Comparison of ENCODE assay signal across 11 mouse cellular contexts in genomic region chr16:94059820-94060219, GRCm38 (mm10). TPM values are rescaled to one million over a fixed set of nuclear protein-coding genes. Genes with fewer than 3 reads are reported as not detected.
DNase-seq lines count a peak whose midpoint lies in the region; ATAC-seq lines count a peak whose summit lies in the region.
"Had no signal": no experiment of that assay in that cellular context is flagged by ENCODE, and none has a peak within 500 bp of the region (broad histone marks: within the 10 kb centered on the region; RNA-seq: fewer than 3 reads in every experiment).

No protein-coding gene starts in this region.

- H3K36me3 ChIP-seq in intestine, embryonic 15.5 days = no peaks in the 10 kb centered on the region
- H3K36me3 ChIP-seq in intestine, embryonic 16.5 days (ENCODE audit: control insufficient read depth, insufficient read depth, low read length) = no peaks in the 10 kb centered on the region
- no peaks in the 10 kb centered on the region for H3K36me3 ChIP-seq in limb, embryonic 13.5 days
- H3K36me3 ChIP-seq: G1E had no signal

- H3K9me3 ChIP-seq in intestine, embryonic 15.5 days = no peaks in the 10 kb centered on the region
- H3K9me3 ChIP-seq in intestine, embryonic 16.5 days (ENCODE audit: control insufficient read depth, low read length) = no peaks in the 10 kb centered on the region
- H3K9me3 ChIP-seq in limb, embryonic 13.5 days = peaks cover 10% of the 10 kb centered on the region; the same call in 1 of the 2 replicates
- H3K9me3 ChIP-seq: G1E had no signal

- no peak overlapping the region for H3K4me3 ChIP-seq in intestine, embryonic 15.5 days (replicated peaks)
- H3K4me3 ChIP-seq in intestine, embryonic 16.5 days (ENCODE audit: low read length) = no peak overlapping the region
- no peak overlapping the region for H3K4me3 ChIP-seq in limb, embryonic 13.5 days

- no peak for ATAC-seq in intestine, embryonic 15.5 days
- no peak for ATAC-seq in intestine, embryonic 16.5 days
- ATAC-seq in limb, embryonic 13.5 days (ENCODE audit: low FRiP score, low read depth) = peak; percentile 71
- no peak for ATAC-seq in frontal cortex, adult (ENCODE audit: low TSS enrichment)

- no peaks in the 10 kb centered on the region for H3K27me3 ChIP-seq in intestine, embryonic 15.5 days (replicated peaks)
- no peaks in the 10 kb centered on the region for H3K27me3 ChIP-seq in intestine, embryonic 16.5 days (replicated peaks; ENCODE audit: control insufficient read depth, insufficient read depth, low read length)
- peaks cover 44% of the 10 kb centered on the region for H3K27me3 ChIP-seq in limb, embryonic 13.5 days

- H3K4me1 ChIP-seq in intestine, embryonic 15.5 days (replicated peaks) = no peaks in the 10 kb centered on the region
- H3K4me1 ChIP-seq in intestine, embryonic 16.5 days (ENCODE audit: control insufficient read depth, insufficient read depth, low read length) = no peaks in the 10 kb centered on the region
- H3K4me1 ChIP-seq in limb, embryonic 13.5 days = peaks cover 17% of the 10 kb centered on the region

- H3K4me2 ChIP-seq in intestine, embryonic 15.5 days (replicated peaks) = no peak overlapping the region
- no peak overlapping the region for H3K4me2 ChIP-seq in intestine, embryonic 16.5 days (ENCODE audit: low read depth, low read length)
- no peak overlapping the region for H3K4me2 ChIP-seq in limb, embryonic 13.5 days (replicated peaks)

- DNase-seq in embryo, embryonic 11 days = peak; percentile 69
- peak; percentile 79 for DNase-seq in hindlimb bud, embryonic 11.5 days (ENCODE audit: extremely low spot score, low read depth, low spot score)
- DNase-seq in thymus, postnatal 10 days (ENCODE audit: low spot score in 2 of 2) = no peak
- no peak for DNase-seq in cerebellum, adult 9-11 months
- DNase-seq: lung, postnatal 36 days had no signal

- WGBS in intestine, embryonic 15.5 days = 56% methylated on average over 9 of the region's 9 CpGs
- WGBS in intestine, embryonic 16.5 days = 62% methylated on average over 9 of the region's 9 CpGs
- WGBS in limb, embryonic 13.5 days = 8% methylated on average over 9 of the region's 9 CpGs

- no peak overlapping the region for H3K9ac ChIP-seq in intestine, embryonic 15.5 days
- no peak overlapping the region for H3K9ac ChIP-seq in intestine, embryonic 16.5 days (ENCODE audit: low read depth, low read length)
- no peak overlapping the region for H3K9ac ChIP-seq in limb, embryonic 13.5 days

- H3K27ac ChIP-seq in intestine, embryonic 15.5 days = 0 out of 2 replicates have a peak overlapping the region, but pooled peaks have one; percentile 3
- no peak overlapping the region for H3K27ac ChIP-seq in intestine, embryonic 16.5 days (ENCODE audit: low read length)
- no peak overlapping the region for H3K27ac ChIP-seq in limb, embryonic 13.5 days

RNA-seq across cellular contexts. Expression of gene Sim2, which starts 24.9 kb away (rescaled TPM):
- not detected in 2 replicates for polyA plus RNA-seq in intestine, embryonic 15.5 days (2015; fragmentation: Nextera tagmentation; extraction: Ambion mirVana)
- polyA plus RNA-seq in intestine, embryonic 16.5 days (2015; fragmentation: Nextera tagmentation; extraction: Ambion mirVana) = not detected in 2 replicates
- polyA plus RNA-seq in limb, embryonic 13.5 days (2015; fragmentation: Nextera tagmentation; extraction: Ambion mirVana) = 1.4 and 2.2 TPM in 2 replicates
- polyA plus RNA-seq: cortical plate, adult 2 months; G1E had no signal

RNA-seq across cellular contexts. Expression of gene Cldn14, which starts 51.2 kb away (rescaled TPM):
- 0.74 and 0.96 TPM in 2 replicates for polyA plus RNA-seq in intestine, embryonic 15.5 days (2015; fragmentation: Nextera tagmentation; extraction: Ambion mirVana)
- polyA plus RNA-seq in intestine, embryonic 16.5 days (2015; fragmentation: Nextera tagmentation; extraction: Ambion mirVana) = 0.58 and 0.61 TPM in 2 replicates
- 0.24 TPM in 1 of 2 replicates, not detected in the other for polyA plus RNA-seq in limb, embryonic 13.5 days (2015; fragmentation: Nextera tagmentation; extraction: Ambion mirVana)
- polyA plus RNA-seq: G1E had no signal

Comparison
In these comparisons a context has a peak if more than half of its experiments do, and no peak if none do; other contexts are left out.
1. DNase-seq: peak in embryo, embryonic 11 days (single experiment) and hindlimb bud, embryonic 11.5 days (single experiment); none in thymus, postnatal 10 days (0 of 2) and cerebellum, adult 9-11 months (single experiment).